Mouse (Mus musculus): ENCODE results near the gene Lrig3.
A peak's percentile ranks its signal among the peaks of the same experiment; 100 is the strongest.

Gene Lrig3

DNA sequence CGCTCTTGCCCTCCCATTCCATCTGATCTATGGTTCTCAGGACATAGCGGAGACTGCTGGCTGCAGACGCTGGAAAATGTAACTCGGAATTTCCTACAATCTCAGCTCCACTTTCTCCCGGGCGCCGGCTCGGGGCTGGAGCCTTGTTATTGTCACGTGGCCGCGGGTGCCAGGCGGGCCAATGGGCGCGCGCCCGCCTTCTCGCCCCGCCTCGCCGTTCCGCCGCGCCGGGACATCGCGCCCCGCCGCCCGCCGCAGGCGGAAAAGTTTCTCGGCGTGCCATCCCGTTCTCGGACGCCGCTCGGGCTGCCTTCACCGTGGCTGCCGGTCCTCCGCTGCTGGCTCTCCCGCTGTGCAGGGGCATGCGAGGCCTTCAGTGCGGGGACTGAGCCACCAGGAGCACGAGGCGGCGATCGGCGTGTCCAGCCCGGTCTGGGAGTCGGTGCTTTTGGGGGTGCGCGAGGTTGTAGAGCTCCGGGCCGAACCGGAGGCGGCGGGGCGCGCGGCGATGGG lies at the start of gene Lrig3:
TSS of gene Lrig3 (plus strand) at position 201 of the 513 bp plus-strand sequence.
- DNase-seq = peak; percentile 85 to 89

DNA sequence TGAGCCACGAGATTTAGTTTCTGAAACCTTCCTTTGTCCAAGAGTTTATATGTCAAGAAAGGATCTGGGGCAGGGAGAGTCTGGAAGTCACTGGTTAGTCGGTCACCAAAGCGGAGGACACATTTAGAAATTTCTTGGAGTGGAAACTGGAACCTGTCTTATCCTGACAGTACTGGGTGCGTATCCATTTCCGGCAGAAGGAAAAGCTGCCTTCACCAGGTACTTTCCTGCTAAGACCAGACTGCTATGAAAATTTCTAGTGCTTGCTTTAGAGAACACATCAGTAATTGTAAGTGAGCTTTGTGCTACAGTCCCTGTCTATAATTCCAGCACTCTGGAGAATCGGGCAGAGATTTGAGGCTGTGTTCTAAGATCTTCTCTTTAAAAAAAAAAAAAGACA lies 49.2 kb upstream of the Lrig3 start:
- peak in 1 of 2 experiments; percentile 3 for DNase-seq

DNA sequence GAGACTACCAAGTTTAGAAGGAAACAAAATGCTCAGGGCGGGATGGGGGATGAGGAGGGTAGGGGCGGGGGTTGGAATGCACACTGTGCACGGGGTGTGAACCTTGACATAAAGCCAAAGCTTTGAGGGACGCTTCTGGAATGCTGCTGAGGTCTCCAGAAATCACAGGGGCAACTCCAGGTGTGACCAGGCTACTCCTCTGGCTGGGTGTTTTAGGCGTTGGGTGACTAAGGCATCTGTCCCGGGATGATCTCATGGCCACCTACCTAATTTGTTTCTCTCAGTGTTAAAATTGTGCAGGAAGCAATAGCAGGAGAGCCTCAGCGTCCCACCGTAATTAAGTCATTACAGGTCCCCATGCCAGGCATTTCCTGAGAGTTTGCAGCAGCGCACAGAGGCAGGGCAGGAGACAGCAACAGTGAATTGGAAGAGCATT lies 48.5 kb upstream of the Lrig3 start:
- peak; percentile 2 to 7 for DNase-seq

GRCm38 (mm10) chr10:125918994-125919393 lies 47.0 kb upstream of the Lrig3 start:
- DNase-seq = no peak

DNA sequence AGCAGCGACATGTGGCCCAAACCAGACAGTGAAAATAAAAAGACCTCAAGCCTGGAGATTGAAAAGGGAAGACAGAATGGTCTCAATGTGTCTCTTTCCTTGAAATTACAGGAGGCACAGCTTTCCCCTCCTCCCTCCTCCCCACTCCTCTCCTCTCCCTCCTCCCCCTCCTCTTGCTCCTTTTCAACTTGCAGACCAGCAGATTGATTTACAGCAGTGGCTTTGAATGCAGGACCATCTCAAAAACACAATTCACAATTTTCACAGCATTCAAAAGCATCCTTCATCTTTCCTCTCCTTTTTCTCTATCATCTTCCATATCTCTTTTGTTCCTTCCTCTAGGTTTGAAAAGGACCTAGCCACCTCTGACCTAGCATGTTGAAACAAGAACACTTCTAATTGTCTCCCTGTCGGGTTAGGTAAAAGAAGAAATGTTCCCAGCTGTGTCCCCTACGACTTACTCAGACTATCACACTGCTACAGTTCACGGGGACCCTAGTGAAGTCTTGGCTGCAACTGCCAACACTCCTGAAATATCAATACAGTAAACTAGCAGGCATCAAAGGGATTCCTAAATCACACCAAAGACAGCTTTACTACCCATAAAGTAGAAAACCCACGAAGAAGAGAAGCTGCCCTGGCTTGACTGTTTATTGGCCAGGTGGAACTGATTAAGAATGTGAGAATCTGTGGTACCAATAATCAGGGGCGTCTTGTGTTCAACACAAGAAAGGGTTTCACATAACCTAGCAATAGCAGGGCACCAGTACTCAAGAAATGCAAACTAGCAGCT lies 44.1 kb upstream of the Lrig3 start:
- no peak for DNase-seq

DNA sequence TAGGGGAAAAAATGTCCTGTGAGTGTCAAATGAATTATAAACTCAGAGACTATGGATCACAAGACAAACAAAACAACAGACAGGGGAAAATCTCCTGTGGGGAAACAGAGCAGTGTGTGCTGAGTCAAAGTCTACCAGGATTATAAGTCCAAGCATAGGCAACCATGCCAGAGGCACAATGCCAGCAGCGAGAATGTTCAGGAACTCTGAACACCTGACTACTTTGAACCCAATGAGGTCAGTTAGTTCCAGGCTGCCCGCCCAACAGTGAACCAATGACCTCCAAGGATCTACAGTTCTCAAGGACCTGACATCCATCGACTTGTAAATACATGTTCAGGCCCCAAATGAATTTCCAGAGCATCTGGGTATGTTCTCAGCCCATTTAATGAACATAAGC lies 36.0 kb upstream of the Lrig3 start:
- peak in 1 of 2 experiments; percentile 21 for DNase-seq

DNA sequence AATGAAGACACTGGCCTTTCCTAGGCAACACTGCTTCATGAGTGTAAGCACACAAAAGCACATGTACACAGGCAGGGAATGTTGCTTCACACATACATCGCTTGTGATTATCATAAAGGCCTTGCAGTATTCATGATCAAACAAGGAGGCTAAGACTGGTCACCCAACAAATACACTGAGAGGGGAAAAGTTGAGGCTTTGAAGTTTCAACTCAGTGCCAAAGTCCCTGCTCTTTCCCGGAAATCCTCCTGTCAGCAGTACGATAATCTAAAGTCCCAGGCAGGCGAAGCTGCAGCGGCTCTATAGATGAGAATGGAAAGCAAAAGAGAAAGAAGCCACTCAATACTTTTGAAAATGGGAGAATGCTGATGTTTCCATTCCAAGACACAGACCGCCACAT lies 32.6 kb upstream of the Lrig3 start:
- DNase-seq = no peak

- no peak for DNase-seq
These were observed 31.9 kb upstream of the Lrig3 start for GRCm38 (mm10) chr10:125934095-125934494.

DNA sequence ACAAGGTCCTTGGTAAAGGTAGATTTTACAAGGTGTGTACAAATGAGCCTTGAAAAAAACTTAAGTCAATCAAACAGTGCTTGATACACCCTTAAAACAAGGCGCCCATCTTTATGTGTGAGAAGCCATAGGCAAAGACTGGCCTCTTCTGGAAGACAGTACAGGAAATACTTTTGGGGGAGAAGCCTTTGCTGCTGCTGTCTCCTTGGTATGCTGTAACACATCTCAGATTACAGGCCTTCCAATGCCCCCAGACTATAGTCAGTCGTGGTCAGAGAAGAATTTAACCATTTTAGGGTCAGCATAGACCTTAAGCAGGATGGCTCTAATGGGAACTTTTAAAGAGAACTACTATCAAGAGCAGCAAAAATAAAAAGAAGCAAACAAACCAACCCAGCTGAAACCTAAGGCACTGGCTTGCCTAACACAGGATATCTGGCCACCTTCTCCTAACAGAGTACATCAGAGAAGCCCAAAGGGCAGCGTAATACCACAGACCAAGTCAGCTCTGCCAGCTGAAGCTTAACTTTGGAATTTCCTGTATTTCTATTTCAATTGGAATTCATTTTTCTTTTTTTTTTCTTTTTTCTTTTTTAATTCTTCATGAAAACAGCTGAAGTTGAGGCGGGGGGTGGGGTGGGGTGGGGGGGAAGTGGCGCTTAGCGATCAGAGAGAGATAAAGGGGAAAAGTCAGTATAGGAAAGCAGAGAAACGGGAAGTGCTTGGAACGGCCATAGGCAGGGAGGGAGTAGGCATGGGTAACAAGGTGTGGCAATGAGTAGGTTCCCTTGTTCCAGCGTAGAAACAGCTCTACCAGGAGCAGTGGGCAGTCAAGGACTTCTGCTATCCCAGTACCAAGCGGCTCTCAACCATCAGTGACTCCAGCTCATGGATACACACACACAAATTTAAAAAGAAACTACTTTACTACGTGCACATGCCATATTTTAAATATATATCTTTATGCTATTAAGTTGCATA lies 28.2 kb upstream of the Lrig3 start:
- no peak for DNase-seq

DNA sequence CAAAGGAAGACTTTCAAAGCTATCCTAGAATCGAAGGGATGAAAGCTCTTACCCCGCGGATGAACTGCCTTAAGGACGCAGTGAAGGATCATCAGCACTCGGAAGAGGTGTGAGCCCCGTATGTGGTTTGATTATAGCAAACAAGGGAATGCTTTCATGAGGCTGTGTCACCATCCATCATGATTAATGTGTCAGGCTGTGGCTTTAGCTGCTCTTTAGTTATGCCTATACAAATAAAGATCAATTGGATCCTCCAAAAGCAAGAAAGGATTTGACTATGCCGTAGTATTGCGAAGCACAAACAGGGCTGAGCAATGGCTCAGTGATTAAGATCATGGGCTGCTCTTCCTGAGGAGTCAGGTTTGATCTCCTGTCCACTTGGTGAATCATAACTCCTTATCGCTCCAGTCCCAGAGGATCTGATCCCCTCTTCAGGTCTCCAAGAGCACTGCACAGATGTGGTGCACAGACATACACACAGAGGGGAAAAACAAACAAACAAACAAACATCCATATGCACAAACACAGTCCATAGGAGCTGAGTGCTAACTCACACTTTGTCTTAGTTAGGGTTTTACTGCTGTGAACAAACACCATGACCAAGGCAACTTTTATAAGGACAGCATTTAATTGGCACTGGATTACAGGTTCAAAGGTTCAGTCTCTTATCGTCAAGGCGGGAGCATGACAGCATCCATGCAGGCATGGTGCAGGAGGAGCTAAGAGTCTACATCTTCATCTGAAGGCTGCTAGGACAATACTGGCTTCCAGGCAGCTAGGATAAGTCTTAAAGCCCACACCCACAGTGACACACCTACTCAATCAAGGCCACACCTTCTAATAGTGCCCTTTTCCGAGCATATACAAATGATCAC lies 27.2 kb upstream of the Lrig3 start:
- DNase-seq = no peak

GRCm38 (mm10) chr10:125940316-125941059 lies 25.5 kb upstream of the Lrig3 start:
- no peak for DNase-seq

DNA sequence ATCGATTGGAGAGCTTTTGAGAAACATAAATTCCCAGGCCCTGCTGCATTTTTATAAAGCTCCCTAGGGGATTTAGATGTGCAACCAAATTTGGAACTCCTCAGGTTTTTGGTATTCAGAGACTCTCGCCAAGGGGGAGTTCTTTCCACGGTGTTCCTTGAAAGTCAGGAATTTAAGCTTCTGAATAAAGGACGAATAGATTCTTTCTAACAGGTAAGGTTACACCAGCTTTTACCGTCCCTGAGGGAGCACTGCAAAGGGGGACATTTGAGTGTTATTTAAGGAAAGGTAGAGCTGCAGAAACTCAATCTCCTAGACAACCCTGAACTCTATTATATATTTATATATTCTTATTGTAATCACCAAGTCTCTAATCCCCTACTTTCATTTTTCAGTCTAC lies 22.9 kb upstream of the Lrig3 start:
- DNase-seq = no peak

DNA sequence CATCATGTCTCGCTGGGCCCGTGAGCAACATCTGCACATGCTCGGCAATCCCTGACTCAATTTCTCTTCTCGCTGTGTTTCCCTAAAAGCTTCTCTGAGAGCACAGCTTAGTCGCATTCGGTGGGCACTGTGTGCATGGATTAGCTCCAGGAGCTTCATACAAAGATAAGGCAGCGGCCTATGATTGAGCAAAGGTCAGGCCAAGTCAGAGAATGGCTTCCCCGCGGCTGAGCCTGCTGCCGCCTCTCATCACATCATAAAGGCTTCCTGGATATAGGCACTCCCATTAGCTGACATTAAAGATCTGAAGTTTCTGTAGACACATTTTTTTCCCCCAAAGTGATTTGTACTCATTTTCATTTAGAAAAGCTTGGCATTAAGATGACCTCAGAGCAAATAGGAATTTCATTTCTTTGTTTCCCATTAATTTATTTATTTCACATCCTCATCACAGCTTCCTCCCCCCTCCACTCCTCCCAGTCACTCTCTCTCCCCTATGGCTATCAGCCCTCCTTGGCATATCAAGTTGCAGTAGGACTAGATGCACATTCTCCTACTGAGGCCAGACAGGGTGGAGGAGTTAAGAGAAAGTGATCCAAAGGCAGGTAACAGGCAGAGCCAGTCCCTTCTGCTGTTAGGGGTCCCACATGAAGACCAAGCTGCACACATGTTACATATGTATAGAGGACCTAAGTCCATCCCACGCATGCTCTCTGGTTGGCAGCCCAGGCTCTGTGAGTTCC lies 21.0 kb upstream of the Lrig3 start:
- no peak for DNase-seq

- peak; percentile 33 to 51 for DNase-seq
These were observed 17.0 kb upstream of the Lrig3 start for GRCm38 (mm10) chr10:125948842-125949474.

GRCm38 (mm10) chr10:125951633-125952032 lies 14.3 kb upstream of the Lrig3 start:
- no peak for DNase-seq

- no peak for DNase-seq
These were observed 11.6 kb upstream of the Lrig3 start for GRCm38 (mm10) chr10:125954343-125954742.

DNA sequence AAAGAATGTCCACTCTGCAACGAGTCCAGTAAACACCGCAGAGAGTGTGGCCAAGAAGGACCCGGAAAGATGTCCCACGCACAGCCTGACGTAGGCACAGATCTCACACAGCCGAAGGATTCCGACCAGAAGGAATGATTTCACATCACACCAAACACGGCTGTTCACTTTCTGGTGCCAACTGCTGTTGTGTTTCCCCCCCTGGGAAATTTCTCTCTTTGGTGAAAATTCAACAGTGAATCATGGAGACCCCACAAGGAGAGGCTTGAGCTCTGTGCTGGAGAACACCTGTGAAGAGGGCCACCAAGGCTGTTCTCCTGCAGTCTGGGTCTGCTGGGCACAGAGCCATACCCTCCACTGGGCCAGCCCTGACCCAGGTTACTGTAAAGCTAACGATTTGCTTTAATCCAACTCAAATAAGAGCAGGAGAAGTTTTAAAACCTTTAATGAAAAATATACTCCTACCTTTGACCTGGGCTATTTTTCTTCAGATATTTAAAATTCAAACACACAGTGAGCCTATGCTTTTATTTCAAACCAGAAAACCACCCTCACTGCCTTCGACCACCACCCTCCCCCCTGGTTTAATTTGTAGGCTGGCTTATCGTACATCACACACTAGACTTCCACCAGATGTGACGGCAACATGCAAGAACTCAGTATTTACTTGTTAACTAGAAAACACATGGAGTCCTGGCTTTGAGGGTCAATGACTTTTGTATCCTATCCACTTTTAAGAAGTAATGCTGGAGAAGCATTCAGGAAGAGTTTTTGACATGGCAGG lies 11.0 kb upstream of the Lrig3 start:
- DNase-seq = peak; percentile 53

DNA sequence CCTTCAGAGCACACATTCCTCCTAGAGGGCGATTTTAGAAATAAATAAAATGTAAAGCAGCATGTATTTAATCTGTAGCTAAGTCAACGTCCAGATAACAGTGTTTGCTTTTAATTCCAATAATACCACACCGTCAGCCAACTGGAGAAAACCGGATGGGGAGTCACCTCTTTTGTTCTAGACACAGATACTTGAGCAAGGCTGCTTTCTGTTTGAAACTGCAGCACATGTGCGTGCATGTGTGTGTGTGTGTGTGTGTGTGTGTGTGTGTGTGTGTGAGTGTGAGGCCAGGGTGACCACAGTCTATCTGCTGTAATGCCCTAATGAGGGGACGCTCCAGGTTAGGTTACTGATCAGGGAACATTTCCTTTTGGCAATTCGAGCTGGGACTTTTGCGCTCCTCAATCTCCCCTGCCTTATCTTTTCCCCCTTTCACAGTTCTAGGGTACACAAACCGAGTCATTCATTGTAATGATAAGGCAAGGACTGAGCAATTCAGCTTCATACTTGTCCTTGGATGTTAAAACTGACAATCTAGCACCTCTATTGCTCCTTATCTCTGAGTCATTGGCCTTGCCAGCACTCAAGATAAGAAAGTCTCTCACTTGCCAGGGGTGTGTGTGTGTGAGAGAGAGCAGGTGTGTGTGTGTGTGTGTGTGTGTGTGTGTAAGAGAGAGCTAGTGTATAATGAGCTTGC lies 4.4 kb upstream of the Lrig3 start:
- no peak for DNase-seq

DNA sequence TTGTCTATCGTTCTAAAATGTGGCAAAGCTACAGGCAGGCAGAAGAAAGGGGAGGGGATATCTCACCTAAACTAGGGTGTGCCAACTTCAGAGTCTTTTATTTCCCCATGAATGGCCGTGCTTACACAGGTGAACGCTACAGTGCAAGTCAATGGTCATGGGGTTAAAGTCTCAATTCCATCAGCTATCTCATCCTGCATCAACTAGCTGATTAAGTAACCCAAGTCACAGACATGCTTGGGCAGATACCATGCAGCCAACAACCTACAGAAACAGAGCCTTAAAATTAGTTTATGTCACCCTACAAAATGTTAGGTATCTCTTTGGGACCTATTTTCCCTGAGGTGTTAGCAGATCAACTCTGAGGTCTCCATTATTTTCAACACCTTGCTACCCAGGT lies 1.3 kb upstream of the Lrig3 start:
- DNase-seq = no peak
